Mouse (Mus musculus): ENCODE results near the gene Tgm6. TPM values are rescaled to one million over a fixed set of nuclear protein-coding genes. Genes with fewer than 3 reads are reported as not detected.

The Tgm6 gene
- total RNA-seq (2023) = not detected

DNA sequence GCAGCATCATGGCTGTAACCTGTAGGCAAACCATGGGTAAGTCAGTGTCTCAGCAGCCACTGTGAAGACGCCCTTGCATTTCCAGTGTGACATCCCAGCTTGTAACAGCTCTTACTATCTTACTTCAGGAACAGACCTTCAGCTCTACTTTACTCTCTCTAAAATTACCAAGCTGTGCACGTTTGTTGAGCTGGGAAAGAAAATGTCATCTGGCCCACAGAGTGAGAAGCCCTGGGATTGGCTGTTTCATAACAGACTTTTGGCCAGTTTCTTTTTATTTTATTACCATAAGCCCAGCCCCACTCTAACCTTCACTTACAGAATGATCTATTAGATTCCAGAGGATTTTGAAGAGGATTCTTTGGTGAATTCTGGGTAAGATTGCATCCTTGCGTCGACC is at the start of gene Tgm6:
Gene Tgm6 (plus strand): TSS at position 301 of the 400 bp plus-strand sequence.

GRCm38 (mm10) chr2:130178706-130179506 is 66.7 kb downstream of the Tgm6 start, which contains the start of gene Snrpb:
Gene Snrpb (minus strand): TSS chr2:130179403.

DNA sequence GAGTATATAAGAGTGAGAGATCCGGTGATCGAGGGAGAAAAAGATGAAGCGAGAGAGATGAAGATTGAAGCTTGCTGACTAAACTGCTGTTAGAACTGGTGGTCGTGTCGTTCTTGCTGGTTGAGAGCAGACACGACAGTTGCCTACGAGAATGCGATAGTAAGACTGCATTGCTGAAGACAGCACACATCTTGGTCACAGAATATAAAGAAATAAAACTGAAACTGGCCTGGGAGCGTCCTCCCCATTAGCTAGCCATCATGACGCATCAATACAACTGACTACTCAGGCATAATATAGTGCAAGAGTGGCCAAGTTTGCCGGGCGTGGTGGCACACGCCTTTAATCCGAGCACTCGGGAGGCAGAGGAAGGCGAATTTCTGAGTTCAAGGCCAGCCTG is 82.7 kb downstream of the Tgm6 start, which contains the start of gene Tmc2:
Gene Tmc2 (plus strand): TSS at position 301 of the 400 bp plus-strand sequence.

Other genes with a start within 250 kb of the Tgm6 start
- gene Tgm3, start 100.1 kb upstream of the Tgm6 start, total RNA-seq (2023) = 10 to 100 TPM in 1 of 2 experiments, 1 to 10 TPM in 1; 7.8 to 13.8 TPM
- gene Snrpb, start 67.0 kb downstream of the Tgm6 start, total RNA-seq (2023) = 100 to 1,000 TPM; 152 to 163 TPM
- not detected for gene Tmc2, start 82.8 kb downstream of the Tgm6 start, total RNA-seq (2023)
- 100 to 1,000 TPM in 1 of 2 experiments, 10 to 100 TPM in 1; 91.1 to 110 TPM for gene Nop56, start 162.0 kb downstream of the Tgm6 start, total RNA-seq (2023)
- gene Idh3b, start 172.1 kb downstream of the Tgm6 start, total RNA-seq (2023) = 10 to 100 TPM; 56.2 to 62.2 TPM
- gene Ebf4, start 182.8 kb downstream of the Tgm6 start, total RNA-seq (2023) = not detected